ENCODE assay signal across 8 mouse cellular contexts in genomic region chr1:62705517-62705981, GRCm38 (mm10). TPM values are rescaled to one million over a fixed set of nuclear protein-coding genes. Genes with fewer than 3 reads are reported as not detected.
DNase-seq lines count a peak whose midpoint lies in the region; ATAC-seq and TF ChIP-seq lines count a peak whose summit lies in the region.

No protein-coding gene starts in this region.

- TF ChIP-seq CTCF in E14TG2a.4 (conservative IDR thresholded peaks at IDR 0.05; ENCODE audit: low read length), result no peak
- no peak for TF ChIP-seq CTCF in liver, embryonic 14.5 days (IDR thresholded peaks at IDR 0.05; ENCODE audit: low read depth)

- 0 out of 2 replicates have a peak overlapping the region, but pooled peaks have one; percentile 7 for H3K27ac ChIP-seq in heart, embryonic 16.5 days (ENCODE audit: low read length)
- H3K27ac ChIP-seq in forebrain, embryonic 12.5 days, result peak overlapping the region; percentile 75
- H3K27ac ChIP-seq in liver, embryonic 14.5 days, result no peak overlapping the region

- peak overlapping the region; percentile 100 for H3K4me2 ChIP-seq in heart, embryonic 16.5 days (ENCODE audit: low read depth, low read length)
- peak overlapping the region; percentile 94 for H3K4me2 ChIP-seq in forebrain, embryonic 12.5 days
- no peak overlapping the region for H3K4me2 ChIP-seq in liver, embryonic 14.5 days (ENCODE audit: low read depth)

- DNase-seq in heart, adult 9 months (ENCODE audit: low spot score in 2 of 2), result no peak
- no peak for DNase-seq in liver, embryonic 14.5 days (ENCODE audit: low read depth in 3 of 3, low spot score in 3 of 3)
- no peak for DNase-seq in adrenal gland, adult 8-10 months
- no peak for DNase-seq in layer of hippocampus, adult 9-10 months (ENCODE audit: low spot score)

- H3K27me3 ChIP-seq in heart, embryonic 16.5 days (ENCODE audit: control insufficient read depth, insufficient read depth, low read length), result peaks cover 26% of the 10 kb centered on the region
- H3K27me3 ChIP-seq in E14TG2a.4 (ENCODE audit: insufficient read depth, low read length), result peaks cover 86% of the 10 kb centered on the region
- H3K27me3 ChIP-seq in forebrain, embryonic 12.5 days, result peaks cover 79% of the 10 kb centered on the region
- peaks cover 70% of the 10 kb centered on the region for H3K27me3 ChIP-seq in liver, embryonic 14.5 days (ENCODE audit: control insufficient read depth, insufficient read depth, low read length)

- H3K9ac ChIP-seq in heart, embryonic 16.5 days (ENCODE audit: low read length), result peak overlapping the region; percentile 79
- H3K9ac ChIP-seq in forebrain, embryonic 12.5 days, result peak overlapping the region; percentile 64
- H3K9ac ChIP-seq in liver, embryonic 14.5 days (replicated peaks), result no peak overlapping the region

- ATAC-seq in heart, embryonic 16.5 days (replicated peaks; ENCODE audit: extremely low read depth, insufficient read depth, low FRiP score), result no peak
- ATAC-seq in forebrain, embryonic 12.5 days (ENCODE audit: low FRiP score), result no peak
- ATAC-seq in liver, embryonic 14.5 days (ENCODE audit: insufficient read depth), result no peak
- ATAC-seq in monocyte, adult 5-6 weeks (replicated peaks; ENCODE audit: insufficient number of reproducible peaks, low FRiP score, low TSS enrichment, poor library complexity, severe bottlenecking), result no peak

- 14% methylated on average over 18 of the region's 18 CpGs for WGBS in heart, embryonic 16.5 days
- WGBS in forebrain, embryonic 12.5 days, result 2% methylated on average over 18 of the region's 18 CpGs
- WGBS in liver, embryonic 14.5 days (ENCODE audit: insufficient replicate concordance), result 6% methylated on average over 18 of the region's 18 CpGs

- H3K36me3 ChIP-seq in heart, embryonic 16.5 days (ENCODE audit: control insufficient read depth, insufficient read depth), result no peaks in the 10 kb centered on the region
- no peaks in the 10 kb centered on the region for H3K36me3 ChIP-seq in E14TG2a.4 (ENCODE audit: insufficient read depth, low read length)
- H3K36me3 ChIP-seq in forebrain, embryonic 12.5 days (replicated peaks), result no peaks in the 10 kb centered on the region
- no peaks in the 10 kb centered on the region for H3K36me3 ChIP-seq in liver, embryonic 14.5 days (replicated peaks; ENCODE audit: control insufficient read depth, insufficient read depth, low read depth)

- peak overlapping the region; percentile 66 for H3K4me3 ChIP-seq in heart, embryonic 16.5 days (ENCODE audit: low read length)
- H3K4me3 ChIP-seq in E14TG2a.4 (replicated peaks; ENCODE audit: low read length), result peak overlapping the region; percentile 78
- peak overlapping the region; percentile 55 for H3K4me3 ChIP-seq in forebrain, embryonic 12.5 days (replicated peaks)
- H3K4me3 ChIP-seq in liver, embryonic 14.5 days (ENCODE audit: insufficient read depth in 1 of 2, low read depth in 2 of 2, low read length in 2 of 2), result peak overlapping the region; percentile 9 to 16; a peak in 2 of 4 replicates

- no peaks in the 10 kb centered on the region for H3K9me3 ChIP-seq in heart, embryonic 16.5 days (replicated peaks; ENCODE audit: control insufficient read depth, low read length)
- no peaks in the 10 kb centered on the region for H3K9me3 ChIP-seq in E14TG2a.4 (ENCODE audit: low read length)
- H3K9me3 ChIP-seq in forebrain, embryonic 12.5 days, result no peaks in the 10 kb centered on the region
- no peaks in the 10 kb centered on the region for H3K9me3 ChIP-seq in liver, embryonic 14.5 days (ENCODE audit: control insufficient read depth, low read length)

- H3K4me1 ChIP-seq in heart, embryonic 16.5 days (ENCODE audit: control insufficient read depth, insufficient read depth, low read length), result peaks cover 18% of the 10 kb centered on the region; the same call in 1 of the 2 replicates
- H3K4me1 ChIP-seq in E14TG2a.4 (replicated peaks; ENCODE audit: low read depth, low read length), result peaks cover 73% of the 10 kb centered on the region
- peaks cover 71% of the 10 kb centered on the region for H3K4me1 ChIP-seq in forebrain, embryonic 12.5 days
- H3K4me1 ChIP-seq in liver, embryonic 14.5 days (replicated peaks; ENCODE audit: control insufficient read depth in 2 of 2, insufficient read depth in 2 of 2, low read length in 1 of 2), result no peaks in the 10 kb centered on the region

- TF ChIP-seq EP300 in liver, embryonic 14.5 days (IDR thresholded peaks at IDR 0.05; ENCODE audit: low read depth), result no peak

RNA-seq across cellular contexts. Expression of gene Nrp2, which starts 2.5 kb away (rescaled TPM):
- polyA plus RNA-seq in heart, embryonic 16.5 days (2015; fragmentation: Nextera tagmentation; extraction: Ambion mirVana), result 6.9 and 8.5 TPM in 2 replicates
- 31.1 and 33.1 TPM in 2 replicates for polyA plus RNA-seq in forebrain, embryonic 12.5 days (2016; fragmentation: Nextera tagmentation; extraction: Ambion mirVana)
- polyA plus RNA-seq in liver, embryonic 14.5 days (2012; rRNA removed), result 0.76 and 0.77 TPM in 2 replicates
- 0.32 and 0.91 TPM in 2 replicates for polyA plus RNA-seq in liver, embryonic 14.5 days (2014; fragmentation: Nextera tagmentation; extraction: Ambion mirVana)
- total RNA-seq in monocyte, adult 5-6 weeks (2017), result 4.5 to 7.1 TPM (median 5.0 TPM) in 3 replicates
- total RNA-seq in adrenal gland, adult 8-10 months (2022), result 10 to 100 TPM; 38.0 to 54.0 (median 45.8) TPM

Comparison
In these comparisons a context has a peak if more than half of its experiments do, and no peak if none do; other contexts are left out.
1. H3K4me3 ChIP-seq: peak in every context shown above with its lines; median percentile 78 in E14TG2a.4; 66 in heart, embryonic 16.5 days; 55 in forebrain, embryonic 12.5 days; 12 in liver, embryonic 14.5 days.